Mouse (Mus musculus): ENCODE results near the gene Drd4. TPM values are rescaled to one million over a fixed set of nuclear protein-coding genes. Genes with fewer than 3 reads are reported as not detected.

The Drd4 gene
- polyA plus RNA-seq, 1 experiment from 2014 or later = not detected

DNA sequence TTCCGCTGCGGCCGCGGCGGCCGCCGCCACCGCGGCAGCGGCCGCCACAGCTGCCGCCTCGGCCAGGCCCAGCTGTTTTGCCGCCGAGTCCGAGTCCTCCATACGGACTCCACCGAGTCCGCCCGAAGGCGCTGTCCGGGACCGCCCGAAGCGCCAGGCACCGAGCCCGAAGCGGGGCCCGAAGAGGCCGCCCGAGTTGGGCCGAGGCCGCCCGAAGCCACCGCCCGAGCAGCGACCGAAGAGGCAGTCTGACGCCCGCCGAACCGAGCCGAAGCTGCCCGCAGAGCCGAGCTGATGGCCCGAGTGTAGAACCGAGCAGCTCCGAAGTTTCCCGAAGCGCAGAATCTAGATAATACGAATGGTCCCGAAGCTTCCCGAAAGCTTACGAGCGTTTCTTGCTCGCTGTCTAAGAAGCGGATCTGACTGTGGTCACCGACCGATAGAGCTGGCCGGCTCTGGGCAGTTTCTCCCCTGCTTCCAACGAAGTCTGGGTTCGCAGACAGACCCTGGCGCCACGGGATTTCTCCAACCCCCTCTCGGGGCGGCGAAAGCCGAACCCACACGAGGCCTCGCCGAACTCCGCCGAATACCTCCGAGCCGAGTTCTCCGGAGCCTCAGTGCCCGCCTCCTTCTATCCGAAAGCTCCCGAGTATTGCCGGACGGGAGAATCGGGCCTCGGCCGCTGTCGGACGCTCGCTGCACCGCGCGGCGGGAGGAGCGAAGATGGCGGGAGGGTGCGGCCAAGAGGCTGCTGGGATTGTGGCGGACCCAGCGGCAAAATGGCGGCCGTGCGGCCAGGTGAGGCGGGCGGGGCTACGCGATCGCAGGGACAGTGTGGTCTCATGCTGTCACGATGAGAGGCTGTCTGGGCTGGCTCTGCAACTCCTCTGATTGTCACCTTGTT is 35.9 kb downstream of the Drd4 start, which contains the start of the genes Deaf1 and Tmem80:
Gene Deaf1, minus strand, starts transcription at position 222 of the 904 bp plus-strand sequence.
Gene Tmem80, plus strand, starts transcription at position 271 of the 904 bp plus-strand sequence.
- H3K36me3 ChIP-seq (ENCODE audit: control insufficient read depth, insufficient read depth, low read length) = peaks cover 14% of the 10 kb centered on the region
- H3K4me3 ChIP-seq (ENCODE audit: control insufficient read depth in 1 of 2, insufficient read depth in 1 of 2, low read depth in 1 of 2, low read length in 2 of 2) = peak within 1 kb of the TSS; percentile 71 to 72
- H3K4me2 ChIP-seq (ENCODE audit: low read length) = peak within 1 kb of the TSS; percentile 99
- H3K9me3 ChIP-seq (ENCODE audit: control insufficient read depth, low read length) = no peaks in the 10 kb centered on the region
- peak; percentile 95 for ATAC-seq (ENCODE audit: insufficient number of reproducible peaks, insufficient read depth, low FRiP score, low read depth)
- under 1% methylated on average over 105 of the region's 105 CpGs for WGBS
- peaks cover 10 to 25% of the 10 kb centered on the region in 2 experiments for H3K4me1 ChIP-seq (ENCODE audit: control insufficient read depth in 2 of 2, insufficient read depth in 2 of 2, low read length in 2 of 2)
- H3K27ac ChIP-seq (replicated peaks in 1 of 2; ENCODE audit: control insufficient read depth in 1 of 2, insufficient read depth in 1 of 2, low read depth in 2 of 2, low read length in 2 of 2) = peak within 1 kb of the TSS; percentile 99 to 100
- no peaks in the 10 kb centered on the region for H3K27me3 ChIP-seq (ENCODE audit: control insufficient read depth, insufficient read depth, low read length)
- peak within 1 kb of the TSS; percentile 93 for H3K9ac ChIP-seq (ENCODE audit: low read length)

DNA sequence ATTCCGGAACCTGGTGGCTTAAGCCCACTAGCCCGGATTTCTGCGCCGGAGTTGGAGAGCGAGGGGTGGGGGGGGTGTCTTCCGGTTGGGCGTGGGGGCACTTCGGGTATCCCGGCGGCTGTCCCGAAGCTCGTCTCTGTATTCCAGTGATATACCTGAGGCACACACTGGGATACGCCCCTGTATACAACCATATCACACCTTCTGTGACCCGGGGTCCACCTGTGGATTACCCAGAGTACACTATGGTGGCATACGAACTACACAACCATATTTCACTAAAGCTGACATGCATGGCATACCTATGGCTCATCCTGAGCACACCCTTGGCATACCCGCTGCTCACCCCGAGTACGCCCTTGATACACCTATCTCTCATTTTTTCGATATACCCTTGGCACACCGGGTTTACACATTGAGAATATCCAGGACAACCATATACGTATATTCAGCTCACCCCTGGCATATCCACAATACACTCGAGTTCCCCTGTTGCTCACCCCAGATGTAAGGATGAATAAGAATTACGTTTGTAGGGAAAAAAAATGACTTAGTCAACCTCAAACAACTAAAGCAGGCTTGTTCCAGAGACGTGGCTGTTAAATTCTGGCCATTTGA is 36.7 kb downstream of the Drd4 start:
- Histone ChIP-seq H3K27me3 (ENCODE audit: control insufficient read depth, insufficient read depth, low read length) (no peaks in the 10 kb centered on the region), H3K4me2 (ENCODE audit: low read length) (peak overlapping the region; percentile 99), H3K9me3 (ENCODE audit: control insufficient read depth, low read length) (no peaks in the 10 kb centered on the region), H3K9ac (ENCODE audit: low read length) (peak overlapping the region; percentile 93), H3K27ac (replicated peaks in 1 of 2; ENCODE audit: control insufficient read depth in 1 of 2, insufficient read depth in 1 of 2, low read depth in 2 of 2, low read length in 2 of 2) (peak overlapping the region; percentile 99 to 100), H3K36me3 (ENCODE audit: control insufficient read depth, insufficient read depth, low read length) (peaks cover 14% of the 10 kb centered on the region), H3K4me1 (ENCODE audit: control insufficient read depth in 2 of 2, insufficient read depth in 2 of 2, low read length in 2 of 2) (peaks cover 10 to 25% of the 10 kb centered on the region in 2 experiments), H3K4me3 (ENCODE audit: control insufficient read depth in 1 of 2, insufficient read depth in 1 of 2, low read depth in 1 of 2, low read length in 2 of 2) (peak overlapping the region; percentile 71 to 72)
- WGBS = 18% methylated on average over 24 of the region's 24 CpGs
- ATAC-seq (ENCODE audit: insufficient number of reproducible peaks, insufficient read depth, low FRiP score, low read depth) = no peak

DNA sequence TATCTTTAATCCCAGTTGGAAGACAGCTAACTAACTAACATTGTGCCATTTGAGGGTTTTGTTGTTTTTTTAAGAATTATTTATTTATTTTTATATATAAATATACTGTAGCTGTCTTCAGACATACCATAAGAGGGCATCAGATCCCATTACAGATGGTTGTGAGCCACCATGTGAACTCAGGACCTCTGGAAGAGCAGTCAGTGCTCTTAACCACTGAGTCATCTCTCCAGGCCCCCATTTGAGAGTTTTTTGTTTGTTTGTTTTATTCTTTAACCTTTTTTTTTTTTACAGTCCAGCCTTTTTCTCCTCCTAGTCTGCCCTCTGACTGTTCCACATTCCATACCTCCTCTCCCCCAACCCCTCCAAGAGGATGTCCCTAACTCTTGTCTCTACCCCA is 38.9 kb downstream of the Drd4 start:
- H3K4me2 ChIP-seq (ENCODE audit: low read length) = no peak overlapping the region
- H3K9me3 ChIP-seq (ENCODE audit: control insufficient read depth, low read length) = no peaks in the 10 kb centered on the region
- peaks cover 10 to 19% of the 10 kb centered on the region in 2 experiments for H3K4me1 ChIP-seq (ENCODE audit: control insufficient read depth in 2 of 2, insufficient read depth in 2 of 2, low read length in 2 of 2)
- H3K27me3 ChIP-seq (ENCODE audit: control insufficient read depth, insufficient read depth, low read length) = no peaks in the 10 kb centered on the region
- no peak for ATAC-seq (ENCODE audit: insufficient number of reproducible peaks, insufficient read depth, low FRiP score, low read depth)
- H3K9ac ChIP-seq (ENCODE audit: low read length) = no peak overlapping the region
- no peak overlapping the region for H3K27ac ChIP-seq (replicated peaks in 1 of 2; ENCODE audit: control insufficient read depth in 1 of 2, insufficient read depth in 1 of 2, low read depth in 2 of 2, low read length in 2 of 2)
- H3K4me3 ChIP-seq (ENCODE audit: control insufficient read depth in 1 of 2, insufficient read depth in 1 of 2, low read depth in 1 of 2, low read length in 2 of 2) = no peak overlapping the region
- H3K36me3 ChIP-seq (ENCODE audit: control insufficient read depth, insufficient read depth, low read length) = peaks cover 23% of the 10 kb centered on the region

DNA sequence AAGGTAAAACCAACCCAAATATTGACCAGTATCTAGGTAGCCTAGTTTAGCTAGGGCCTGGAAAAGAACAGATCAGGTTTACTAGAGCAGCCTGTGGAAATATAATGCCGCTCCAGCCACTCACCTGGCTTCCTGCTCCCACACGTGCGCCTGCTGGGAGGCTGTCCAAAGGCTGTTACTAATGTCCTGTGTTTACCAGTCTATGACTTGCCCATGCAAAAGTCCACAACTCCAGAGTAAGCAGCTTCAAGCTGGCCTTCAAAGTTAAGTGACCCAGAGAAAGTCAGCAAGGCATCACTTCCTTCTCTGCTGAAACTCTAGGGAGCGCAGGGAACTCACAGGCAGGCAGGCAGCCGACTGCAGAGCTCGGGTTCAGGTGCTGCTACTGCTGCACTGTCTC is 40.2 kb downstream of the Drd4 start:
- 80% methylated on average over 6 of the region's 6 CpGs for WGBS
- ATAC-seq (ENCODE audit: insufficient number of reproducible peaks, insufficient read depth, low FRiP score, low read depth) = no peak

DNA sequence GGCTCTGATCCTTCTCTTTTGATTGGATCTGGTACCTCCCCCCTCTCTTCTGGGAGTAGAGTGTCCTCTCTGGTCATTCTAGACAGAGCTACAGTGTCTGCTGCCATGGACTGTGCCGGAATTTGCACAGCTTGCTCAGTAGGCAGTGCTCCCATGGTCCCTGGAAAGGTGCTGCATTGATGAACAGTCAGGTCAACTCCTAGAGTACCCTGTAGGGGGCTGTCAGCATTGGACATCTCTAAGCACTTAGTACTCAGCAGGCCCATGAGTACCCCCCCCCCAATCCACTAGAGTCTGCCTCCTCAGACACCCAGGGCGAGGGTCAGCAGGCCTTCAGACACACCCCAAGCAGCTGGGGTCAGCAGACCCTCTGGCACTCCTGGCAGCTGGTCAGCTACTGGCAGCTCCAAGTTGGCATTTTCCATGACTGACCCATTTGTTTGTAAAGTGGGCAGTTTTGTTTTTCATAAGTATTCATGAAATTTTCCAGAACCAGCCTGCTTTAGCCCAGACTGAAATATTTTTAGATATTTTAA is 43.3 kb downstream of the Drd4 start:
- Histone ChIP-seq H3K4me3 (ENCODE audit: control insufficient read depth in 1 of 2, insufficient read depth in 1 of 2, low read depth in 1 of 2, low read length in 2 of 2) (no peak overlapping the region), H3K9ac (ENCODE audit: low read length) (no peak overlapping the region), H3K9me3 (ENCODE audit: control insufficient read depth, low read length) (no peaks in the 10 kb centered on the region), H3K27ac (replicated peaks in 1 of 2; ENCODE audit: control insufficient read depth in 1 of 2, insufficient read depth in 1 of 2, low read depth in 2 of 2, low read length in 2 of 2) (no peak overlapping the region), H3K36me3 (ENCODE audit: control insufficient read depth, insufficient read depth, low read length) (peaks cover 23% of the 10 kb centered on the region), H3K4me2 (ENCODE audit: low read length) (no peak overlapping the region), H3K27me3 (ENCODE audit: control insufficient read depth, insufficient read depth, low read length) (0 out of 2 replicates have a peak, but pooled peaks cover 3% of the 10 kb centered on the region), H3K4me1 (ENCODE audit: control insufficient read depth in 2 of 2, insufficient read depth in 2 of 2, low read length in 2 of 2) (peaks cover 3 to 6% of the 10 kb centered on the region in 2 experiments)
- no peak for ATAC-seq (ENCODE audit: insufficient number of reproducible peaks, insufficient read depth, low FRiP score, low read depth)
- 73% methylated on average over 2 of the region's 2 CpGs for WGBS

More for the DNA sequence above, 40.2 kb downstream of the Drd4 start:
- no peak overlapping the region for H3K4me2 ChIP-seq (ENCODE audit: low read length)
- H3K36me3 ChIP-seq (ENCODE audit: control insufficient read depth, insufficient read depth, low read length) = peaks cover 23% of the 10 kb centered on the region
- no peaks in the 10 kb centered on the region for H3K9me3 ChIP-seq (ENCODE audit: control insufficient read depth, low read length)
- no peak overlapping the region for H3K9ac ChIP-seq (ENCODE audit: low read length)
- no peak overlapping the region for H3K27ac ChIP-seq (replicated peaks in 1 of 2; ENCODE audit: control insufficient read depth in 1 of 2, insufficient read depth in 1 of 2, low read depth in 2 of 2, low read length in 2 of 2)
- no peaks in the 10 kb centered on the region for H3K27me3 ChIP-seq (ENCODE audit: control insufficient read depth, insufficient read depth, low read length)
- H3K4me1 ChIP-seq (ENCODE audit: control insufficient read depth in 2 of 2, insufficient read depth in 2 of 2, low read length in 2 of 2) = peaks cover under 1 to 6% of the 10 kb centered on the region in 2 experiments
- no peak overlapping the region for H3K4me3 ChIP-seq (ENCODE audit: control insufficient read depth in 1 of 2, insufficient read depth in 1 of 2, low read depth in 1 of 2, low read length in 2 of 2)

DNA sequence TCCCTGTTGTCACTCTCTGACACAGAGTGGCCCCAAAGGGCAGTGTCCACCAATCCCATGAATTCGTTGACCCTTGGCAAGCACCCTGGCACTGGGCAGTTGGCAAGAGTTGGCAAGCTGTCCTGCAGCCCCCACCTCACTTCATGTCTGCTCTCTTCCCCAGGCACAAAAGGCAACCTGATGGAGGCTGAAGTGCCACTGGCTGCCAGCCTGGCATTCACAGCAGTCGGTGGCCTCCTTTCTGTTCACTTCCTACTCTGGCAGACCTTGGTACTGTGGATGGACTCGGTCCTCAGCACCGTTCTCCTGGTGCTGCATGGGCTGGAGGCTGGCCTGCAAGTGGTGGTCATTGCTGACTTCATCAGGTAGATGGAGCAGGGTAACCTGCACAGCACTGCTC is 43.9 kb downstream of the Drd4 start:
- ATAC-seq (ENCODE audit: insufficient number of reproducible peaks, insufficient read depth, low FRiP score, low read depth) = no peak
- H3K9me3 ChIP-seq (ENCODE audit: control insufficient read depth, low read length) = no peaks in the 10 kb centered on the region
- no peak overlapping the region for H3K9ac ChIP-seq (ENCODE audit: low read length)
- peaks cover 3 to 6% of the 10 kb centered on the region in 2 experiments for H3K4me1 ChIP-seq (ENCODE audit: control insufficient read depth in 2 of 2, insufficient read depth in 2 of 2, low read length in 2 of 2)
- H3K4me3 ChIP-seq (ENCODE audit: control insufficient read depth in 1 of 2, insufficient read depth in 1 of 2, low read depth in 1 of 2, low read length in 2 of 2) = no peak overlapping the region
- H3K4me2 ChIP-seq (ENCODE audit: low read length) = no peak overlapping the region
- no peak overlapping the region for H3K27ac ChIP-seq (replicated peaks in 1 of 2; ENCODE audit: control insufficient read depth in 1 of 2, insufficient read depth in 1 of 2, low read depth in 2 of 2, low read length in 2 of 2)
- WGBS = 91% methylated on average over 4 of the region's 4 CpGs
- 0 out of 2 replicates have a peak, but pooled peaks cover 3% of the 10 kb centered on the region for H3K27me3 ChIP-seq (ENCODE audit: control insufficient read depth, insufficient read depth, low read length)
- H3K36me3 ChIP-seq (ENCODE audit: control insufficient read depth, insufficient read depth, low read length) = peaks cover 23% of the 10 kb centered on the region

DNA sequence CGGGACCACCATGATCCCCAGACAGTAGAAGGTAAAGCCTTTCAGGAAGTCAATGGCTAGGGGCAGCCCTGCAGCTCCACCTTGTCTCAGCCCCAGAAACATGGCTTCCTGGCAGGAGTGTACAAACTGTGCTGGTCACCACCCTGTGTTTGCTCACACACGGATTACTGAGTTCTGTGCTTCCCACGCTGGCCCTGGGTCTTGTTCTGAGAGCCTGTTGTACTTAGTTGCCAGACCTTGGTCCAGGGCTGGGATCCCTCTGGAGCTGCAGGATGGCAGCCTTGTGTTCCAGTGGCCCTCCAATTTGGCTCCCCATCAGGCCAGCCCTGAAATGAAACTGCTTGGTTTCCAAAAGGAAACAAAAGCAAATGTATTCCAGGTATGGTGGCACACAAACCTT is 44.5 kb downstream of the Drd4 start:
- Histone ChIP-seq H3K4me2 (ENCODE audit: low read length) (no peak overlapping the region), H3K4me3 (ENCODE audit: control insufficient read depth in 1 of 2, insufficient read depth in 1 of 2, low read depth in 1 of 2, low read length in 2 of 2) (no peak overlapping the region), H3K27me3 (ENCODE audit: control insufficient read depth, insufficient read depth, low read length) (0 out of 2 replicates have a peak, but pooled peaks cover 3% of the 10 kb centered on the region), H3K4me1 (ENCODE audit: control insufficient read depth in 2 of 2, insufficient read depth in 2 of 2, low read length in 2 of 2) (peaks cover 3 to 6% of the 10 kb centered on the region in 2 experiments), H3K9me3 (ENCODE audit: control insufficient read depth, low read length) (no peaks in the 10 kb centered on the region), H3K27ac (replicated peaks in 1 of 2; ENCODE audit: control insufficient read depth in 1 of 2, insufficient read depth in 1 of 2, low read depth in 2 of 2, low read length in 2 of 2) (no peak overlapping the region), H3K36me3 (ENCODE audit: control insufficient read depth, insufficient read depth, low read length) (peaks cover 23% of the 10 kb centered on the region), H3K9ac (ENCODE audit: low read length) (no peak overlapping the region)
- WGBS = 78% methylated on average over 3 of the region's 3 CpGs
- ATAC-seq (ENCODE audit: insufficient number of reproducible peaks, insufficient read depth, low FRiP score, low read depth) = no peak
